Mouse (Mus musculus) brain, adult 2 months (tissue): ENCODE data around the gene Trmt44.

Experiments used
- DNase-seq: peaks from one replicate; pipeline ENCODE4 v3.0.0; 2011; ENCODE audit warnings: low read depth, low spot score

Gene Trmt44

DNA sequence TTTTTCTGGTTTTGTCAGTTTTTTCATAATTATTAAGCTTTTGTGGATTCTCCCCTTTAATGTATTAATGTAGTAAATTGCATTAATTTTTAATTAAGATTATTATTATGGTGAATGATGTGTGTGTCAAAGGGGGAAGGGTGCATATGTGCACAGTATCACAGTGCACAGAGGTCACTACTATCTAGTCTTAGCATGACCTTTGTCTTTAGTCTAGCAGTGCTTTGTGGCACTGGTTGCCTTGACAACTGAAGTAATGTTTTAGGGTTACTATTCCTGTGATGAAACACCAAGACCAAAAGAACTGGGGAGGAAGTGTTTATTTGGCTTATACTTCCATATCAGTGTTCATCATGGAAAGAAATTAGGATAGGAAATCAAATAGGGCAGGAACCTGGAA lies 28.7 kb downstream of the Trmt44 start:
- DNase-seq = no peak

- DNase-seq = no peak
Measured at GRCm38 (mm10) chr5:35541059-35541790, 33.6 kb downstream of the Trmt44 start.

DNA sequence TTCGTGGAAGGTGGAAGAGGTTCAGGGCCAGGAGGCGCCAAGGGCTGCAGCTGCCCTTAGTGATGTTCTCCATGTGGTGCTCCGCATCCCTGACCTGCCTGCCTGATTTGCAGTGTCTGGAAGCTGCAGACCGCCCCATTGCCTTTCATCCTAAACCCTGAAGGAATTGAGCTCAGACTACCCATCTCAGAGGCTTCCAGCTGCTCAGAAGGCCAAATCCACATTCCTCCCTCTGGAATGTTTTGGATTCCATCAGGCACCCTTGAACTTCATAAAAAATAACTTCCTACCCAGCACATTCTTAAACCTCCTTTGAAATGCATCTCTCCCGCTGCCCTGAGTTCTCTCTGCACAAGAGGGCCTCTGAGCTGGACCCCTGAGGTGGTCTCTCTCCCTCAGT lies 34.3 kb downstream of the Trmt44 start:
- no peak for DNase-seq

- no peak for DNase-seq
Measured at GRCm38 (mm10) chr5:35539576-35539975, 35.3 kb downstream of the Trmt44 start.

GRCm38 (mm10) chr5:35538022-35538421 lies 36.8 kb downstream of the Trmt44 start:
- DNase-seq = no peak

- DNase-seq = no peak
Measured at GRCm38 (mm10) chr5:35537474-35537873, 37.4 kb downstream of the Trmt44 start.

DNA sequence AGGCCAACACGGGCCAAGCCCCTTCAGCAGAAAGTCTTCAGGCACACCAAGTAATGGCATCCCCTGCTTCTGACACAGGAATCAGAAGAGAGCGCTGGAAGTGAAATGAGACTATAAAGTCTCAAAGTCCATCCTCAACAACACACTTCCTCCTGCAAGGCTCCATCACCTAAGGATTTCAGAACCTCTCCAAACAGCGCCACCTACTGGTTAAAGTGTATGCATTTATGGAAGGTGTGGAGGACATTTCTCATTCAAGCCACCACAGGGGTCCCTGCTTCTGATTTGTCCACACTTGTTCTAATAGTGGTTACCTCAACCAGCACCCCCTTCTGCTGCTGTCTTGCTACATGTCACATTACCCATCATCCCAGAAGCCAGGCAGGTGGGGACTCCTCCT lies 38.6 kb downstream of the Trmt44 start:
- no peak for DNase-seq

DNA sequence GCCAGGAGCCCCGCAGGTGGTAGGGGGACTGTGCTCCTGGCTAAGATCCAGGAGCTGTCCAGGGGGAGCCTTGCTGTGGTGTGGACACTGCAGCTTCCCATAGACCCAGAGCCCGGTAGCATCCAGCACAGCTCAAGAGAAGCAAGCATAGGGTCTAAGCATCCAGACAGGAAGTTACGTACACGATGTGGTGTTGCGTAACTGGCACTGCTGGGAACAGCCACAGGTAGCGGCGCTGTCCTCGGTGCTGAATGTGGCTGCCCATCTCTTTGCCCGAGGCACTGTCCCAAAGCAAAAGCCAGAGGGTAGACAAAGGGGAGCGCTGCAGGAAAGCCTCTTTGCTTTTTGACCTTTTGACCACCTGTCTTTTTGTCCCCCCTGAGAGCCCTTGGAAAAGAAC lies 43.3 kb downstream of the Trmt44 start:
- no peak for DNase-seq

DNA sequence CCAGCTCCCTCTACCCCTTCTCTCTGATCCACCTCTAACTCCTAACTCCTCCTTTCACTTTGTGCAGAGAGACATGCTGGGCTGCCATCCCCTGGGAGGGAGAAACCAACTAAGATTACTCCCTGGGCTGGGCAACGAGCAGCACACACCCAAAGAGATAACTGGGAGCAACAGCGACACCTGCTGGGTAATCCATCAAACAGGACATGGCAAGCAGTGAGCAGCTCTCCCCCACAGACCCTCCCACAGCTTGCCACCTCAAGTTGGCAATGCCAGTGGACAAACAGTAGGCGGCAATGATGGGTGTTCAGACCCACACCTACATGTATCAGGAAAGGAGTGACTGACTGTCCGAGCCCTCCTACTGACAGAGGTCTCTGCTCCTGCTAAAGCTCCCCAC lies 44.4 kb downstream of the Trmt44 start:
- DNase-seq = peak; percentile 71

GRCm38 (mm10) chr5:35525469-35526123 lies 49.3 kb downstream of the Trmt44 start, which contains the start of gene Cpz:
Gene Cpz (minus strand): TSS chr5:35525698.
- peak; percentile 25 for DNase-seq

DNA sequence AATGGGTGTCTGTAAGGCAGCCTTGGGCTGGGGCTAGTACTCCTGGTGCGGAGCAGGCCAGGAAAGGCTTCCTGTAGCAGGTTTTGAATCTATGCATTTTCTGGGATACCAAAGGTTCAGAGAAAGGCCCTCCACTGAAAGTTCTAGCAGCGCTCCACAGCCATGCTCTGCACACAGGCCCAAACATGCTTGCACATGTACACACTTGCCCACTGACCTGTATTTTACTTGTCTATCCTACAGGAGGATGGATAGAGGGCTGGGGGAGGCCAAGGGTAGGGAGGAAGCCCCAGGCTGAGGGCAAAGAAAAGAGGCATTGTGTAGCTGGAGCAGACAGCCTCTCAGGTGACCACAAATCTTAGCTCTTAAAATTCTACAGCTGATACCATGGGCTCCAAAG lies 50.5 kb downstream of the Trmt44 start:
- no peak for DNase-seq

DNA sequence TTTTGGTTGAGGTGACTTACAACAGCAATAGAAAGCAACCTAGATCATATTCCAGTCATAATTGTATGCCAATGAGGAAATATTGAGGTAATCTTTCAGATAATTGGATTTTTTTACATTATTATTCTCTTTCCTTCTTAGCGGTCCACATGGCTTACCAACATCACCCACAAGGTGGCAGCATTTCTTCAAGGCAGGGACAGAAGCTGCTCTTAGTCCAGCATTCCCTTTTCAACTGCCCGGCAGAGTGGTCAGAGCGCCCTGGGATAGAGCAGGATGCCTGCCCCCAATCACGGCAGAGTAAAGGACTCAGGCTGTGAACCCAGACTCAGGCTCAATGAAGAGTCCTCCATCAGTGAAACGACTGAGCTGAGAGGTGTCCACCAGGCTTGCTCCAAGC lies 51.1 kb downstream of the Trmt44 start:
- peak; percentile 81 for DNase-seq

DNA sequence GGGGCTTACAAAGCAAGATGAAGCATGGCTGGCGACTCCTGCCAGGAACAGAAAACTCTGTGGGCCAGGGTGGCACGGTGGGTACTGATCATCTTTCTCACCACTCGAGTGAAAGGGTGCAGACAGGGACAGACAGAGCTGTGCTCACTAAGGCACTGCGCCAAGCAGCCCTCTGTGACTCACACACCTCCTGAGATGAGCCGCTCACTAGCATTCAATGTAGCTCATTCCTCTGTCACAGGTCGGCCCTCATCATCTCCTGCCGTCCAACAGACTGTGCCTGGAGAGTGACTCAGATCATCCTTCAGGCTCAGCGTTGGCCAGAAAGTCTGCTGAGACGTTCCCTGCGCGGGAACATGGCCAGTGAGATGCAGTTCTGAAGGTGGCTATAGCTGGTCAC lies 58.1 kb downstream of the Trmt44 start:
- DNase-seq = peak; percentile 63

DNA sequence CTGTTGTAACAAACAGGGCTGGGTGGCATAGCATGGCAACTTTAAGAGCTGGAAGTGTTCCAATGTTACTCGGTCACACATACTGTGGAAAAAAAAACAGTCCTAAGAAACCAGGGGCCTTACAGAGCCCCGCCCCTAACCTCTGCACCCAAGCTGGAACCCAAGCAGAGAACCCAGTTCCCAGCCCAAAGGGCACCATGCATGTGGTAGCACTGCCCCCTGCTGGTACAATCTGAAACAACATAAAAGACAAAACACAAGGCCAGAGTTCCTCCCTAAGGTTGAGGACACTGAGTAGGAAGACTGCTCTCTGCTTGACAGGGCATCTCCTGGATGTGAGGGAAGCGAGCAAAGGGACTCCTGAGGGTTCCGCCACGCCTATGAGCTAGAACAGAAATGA lies 64.3 kb downstream of the Trmt44 start:
- DNase-seq = peak; percentile 67
